Mouse (Mus musculus): ENCODE measurements around the gene Odf3l2.

GRCm38 (mm10) chr10:79597051-79597935 is 48.2 kb downstream of the Odf3l2 start:
- no peak for TF ChIP-seq TCF12 (IDR thresholded peaks at IDR 0.05; ENCODE audit: low read depth, low read length)
- TF ChIP-seq HCFC1 (IDR thresholded peaks at IDR 0.05; ENCODE audit: low read depth, low read length): no peak
- no peak for TF ChIP-seq CTCF (IDR thresholded peaks at IDR 0.05 in 2 of 3, conservative IDR thresholded peaks at IDR 0.05 in 1 of 3; ENCODE audit: control insufficient read depth in 1 of 3, insufficient read depth in 1 of 3, low read depth in 2 of 3, low read length in 3 of 3, poor library complexity in 1 of 3, severe bottlenecking in 1 of 3)
- TF ChIP-seq CHD1 (IDR thresholded peaks at IDR 0.05; ENCODE audit: low read depth, low read length): no peak
- no peak for TF ChIP-seq E2F4 (IDR thresholded peaks at IDR 0.05; ENCODE audit: borderline replicate concordance, low read depth, low read length)
- no peak for TF ChIP-seq MXI1 (IDR thresholded peaks at IDR 0.05; ENCODE audit: low read depth, low read length)

All from MEL (cell line).